Mouse (Mus musculus) bone marrow macrophage, adult 2 months (primary cell): ENCODE data around the gene Psrc1.

ENCODE experiments used
- CTCF ChIP-seq: IDR thresholded peaks from 2 replicates; pipeline ENCODE4 v1.5.1; 2012; ENCODE audit warnings: low read depth, mild to moderate bottlenecking, low read length, moderate library complexity
- POLR2A ChIP-seq: IDR thresholded peaks from 2 replicates; pipeline ENCODE4 v1.6.1; 2012; ENCODE audit warnings: mild to moderate bottlenecking, low read depth, low read length, borderline replicate concordance

DNA sequence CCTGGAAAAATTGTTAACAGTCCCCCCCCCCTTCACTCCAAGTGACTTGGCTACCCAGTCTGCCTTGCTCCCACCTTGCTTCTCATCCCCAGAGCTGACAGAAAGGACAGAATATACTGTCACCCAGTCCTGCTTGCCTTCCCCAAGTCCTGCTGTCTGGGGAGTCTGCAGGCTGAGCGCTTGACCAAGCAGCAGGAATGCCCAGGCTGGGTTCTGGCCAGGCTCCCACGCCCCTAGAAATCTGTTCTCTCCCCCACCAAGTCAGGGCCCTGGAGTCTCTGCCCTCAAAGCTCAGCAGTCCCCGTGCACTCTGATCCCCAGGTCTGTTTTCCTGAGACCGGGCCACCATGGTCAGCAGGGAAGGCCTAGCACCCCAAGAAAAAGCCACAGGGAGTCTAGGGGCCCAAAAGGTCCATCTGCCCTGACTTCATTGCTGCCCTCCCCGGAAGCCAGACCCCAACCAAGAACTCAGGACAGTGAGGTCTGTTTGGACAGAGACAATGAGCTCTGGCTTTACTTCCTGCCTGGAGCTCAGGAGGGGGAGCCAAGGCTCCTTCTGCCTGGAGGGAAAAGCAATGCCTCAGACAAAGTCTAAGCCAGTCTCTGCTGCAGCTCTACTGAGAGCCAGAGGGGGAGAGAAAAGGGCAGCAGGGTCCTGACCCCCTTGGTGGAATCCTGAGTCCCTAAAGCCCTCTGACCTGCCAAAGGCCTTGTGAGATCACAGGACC, 27.6 kb downstream of the Psrc1 start:
- no peak for TF ChIP-seq CTCF
- TF ChIP-seq POLR2A: no peak
